Mouse (Mus musculus) retina, adult 2 months (tissue): ENCODE measurements around the gene Traip.
"Not testable (repeated sequence)": the region's sequence is repeated elsewhere in the genome, so short reads cannot be mapped to it uniquely, and the experiment has no call there.

Experiments used
- DNase-seq: peaks from one replicate; pipeline ENCODE4 v3.0.0-alpha.2; 2012; ENCODE audit warnings: low read depth, low spot score

Traip gene

DNA sequence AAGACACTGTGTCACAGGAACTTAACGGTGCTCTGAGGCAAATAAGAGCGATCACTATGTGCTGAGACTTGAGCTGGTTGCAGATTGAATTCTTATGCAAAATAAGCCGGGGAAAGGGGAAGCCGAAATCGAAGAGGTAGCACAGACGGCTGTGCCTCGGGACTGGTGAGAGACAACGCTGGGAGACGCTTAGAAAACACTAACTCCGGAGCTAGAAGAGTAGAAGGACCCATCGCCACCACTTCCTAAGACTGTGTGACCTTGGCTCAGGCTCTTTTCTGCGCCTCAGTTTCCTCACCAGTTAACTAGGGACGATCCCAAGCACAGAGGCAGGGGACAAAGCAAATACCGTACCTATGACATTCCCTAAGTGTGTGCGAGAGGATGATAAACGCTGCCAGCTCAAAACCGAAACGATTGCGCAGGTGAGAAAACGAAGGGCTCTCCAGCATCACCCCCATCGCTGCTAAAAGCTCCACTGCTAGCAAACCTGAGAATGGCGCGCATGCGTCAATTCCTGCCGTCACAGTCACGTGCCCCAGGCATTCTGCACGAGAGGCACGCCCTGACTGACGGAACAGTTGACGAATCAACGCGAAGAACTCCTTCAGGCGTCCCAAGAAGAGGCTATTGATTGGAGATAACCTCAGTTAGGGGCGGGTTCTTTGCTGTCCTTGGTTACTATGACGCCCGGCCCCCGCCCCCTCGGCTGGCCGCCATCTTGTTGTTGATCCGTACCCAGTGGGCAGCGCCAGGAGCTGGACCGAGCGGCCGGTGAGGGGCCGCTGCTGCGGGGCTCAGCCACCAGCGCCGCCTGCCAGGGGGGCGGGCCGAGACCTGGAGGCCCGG is 52.2 kb downstream of the Traip start, which contains the start of gene Ip6k1:
Gene Ip6k1 (plus strand): TSS at position 580 of the 849 bp plus-strand sequence.
- DNase-seq = peak; percentile 100

DNA sequence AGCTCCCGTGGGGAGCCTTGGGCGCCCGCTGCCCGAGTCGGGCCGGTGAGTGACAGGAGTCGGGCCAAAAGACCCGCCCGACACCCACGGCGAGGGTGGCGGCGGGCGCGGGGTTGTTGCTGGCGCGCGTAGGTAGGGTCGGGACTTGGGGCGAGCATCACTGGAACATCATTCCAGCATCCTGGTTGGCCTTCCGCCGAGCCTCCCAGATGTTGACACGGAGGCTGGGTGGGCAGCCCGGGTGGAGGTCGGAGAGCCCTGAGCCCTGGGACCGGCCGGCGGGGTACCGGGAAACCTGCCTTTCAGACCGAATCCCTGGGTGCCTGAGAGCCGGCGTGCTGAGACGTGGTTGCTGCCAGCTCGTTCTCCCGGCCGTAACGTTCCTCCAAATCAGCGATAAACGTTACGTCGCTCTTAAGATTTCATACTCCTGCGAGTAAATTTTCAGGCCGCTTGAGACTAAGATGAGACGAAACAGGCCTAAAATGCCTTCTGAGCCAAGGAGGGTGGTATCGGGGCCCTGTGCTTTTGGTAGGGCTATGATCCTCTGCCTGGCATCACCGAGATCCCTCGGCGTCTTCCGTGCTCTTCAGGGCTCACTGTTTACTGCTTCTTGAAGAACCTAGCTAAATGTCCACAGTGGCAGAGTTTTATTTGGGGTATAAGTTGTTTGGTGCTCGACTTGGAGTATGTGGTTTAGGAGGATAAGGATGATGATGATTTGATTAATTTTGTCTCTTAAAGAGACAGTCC is 53.0 kb downstream of the Traip start:
- DNase-seq = no peak

GRCm38 (mm10) chr9:108003531-108003890 is 53.6 kb downstream of the Traip start:
- DNase-seq = no peak

GRCm38 (mm10) chr9:108008041-108008440 is 58.1 kb downstream of the Traip start:
- no peak for DNase-seq

GRCm38 (mm10) chr9:108010385-108010784 is 60.4 kb downstream of the Traip start:
- DNase-seq = no peak

DNA sequence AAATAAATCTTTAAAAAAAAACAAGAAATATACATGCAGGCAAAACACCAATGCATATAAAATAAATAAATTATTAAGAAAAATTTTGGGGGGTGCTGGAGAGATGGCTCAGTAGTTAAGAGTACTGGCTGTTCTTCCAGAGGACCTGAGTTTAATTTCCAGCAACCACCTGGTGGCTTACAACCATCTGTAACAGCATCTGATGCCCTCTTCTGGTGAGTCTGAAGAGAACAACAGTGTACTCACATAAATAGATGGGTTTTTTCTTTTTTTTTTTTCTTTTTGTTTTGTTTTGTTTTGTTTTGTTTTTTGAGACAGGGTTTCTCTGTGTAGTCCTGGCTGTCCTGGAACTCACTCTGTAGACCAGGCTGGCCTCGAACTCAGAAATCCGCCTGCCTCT is 63.6 kb downstream of the Traip start:
- not testable (repeated sequence) for DNase-seq

DNA sequence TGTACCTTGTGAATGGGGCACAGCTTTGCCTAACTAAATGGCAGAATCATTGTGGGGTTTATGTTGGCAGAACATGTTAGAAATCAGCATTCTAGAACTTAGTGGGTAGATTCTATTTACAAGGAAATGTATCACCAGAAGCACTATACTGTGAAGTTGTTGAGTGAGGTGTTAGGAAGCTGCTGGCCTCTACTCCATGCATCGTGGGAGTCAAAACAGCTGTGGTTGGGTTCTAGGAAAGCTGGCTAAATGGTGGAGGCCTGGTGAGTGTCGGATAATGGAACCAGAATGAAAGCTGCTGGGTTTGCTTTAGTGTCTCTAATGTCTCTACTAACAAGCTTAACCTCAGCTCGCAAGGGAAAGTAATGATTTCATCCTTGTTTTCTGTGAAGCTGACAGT is 67.2 kb downstream of the Traip start:
- DNase-seq = no peak

GRCm38 (mm10) chr9:108020741-108021140 is 70.8 kb downstream of the Traip start:
- DNase-seq = no peak
